Mouse (Mus musculus) kidney, adult 2 months (tissue): Measurements from ENCODE around the gene Cacna2d1.

Source experiments
- CTCF ChIP-seq: fragments of 200-500 bp; conservative IDR thresholded peaks from 2 replicates; pipeline ENCODE4 v1.5.1; 2011; ENCODE audit warnings: low read depth, mild to moderate bottlenecking, control low read depth, low read length, moderate library complexity, mixed read lengths; ENCODE audit not compliant: insufficient read depth, insufficient read length
- POLR2A ChIP-seq: fragments of 200-500 bp; IDR thresholded peaks from one replicate; pipeline ENCODE4 v1.6.1; 2011; ENCODE audit warnings: low read depth, low read length, control low read depth

DNA sequence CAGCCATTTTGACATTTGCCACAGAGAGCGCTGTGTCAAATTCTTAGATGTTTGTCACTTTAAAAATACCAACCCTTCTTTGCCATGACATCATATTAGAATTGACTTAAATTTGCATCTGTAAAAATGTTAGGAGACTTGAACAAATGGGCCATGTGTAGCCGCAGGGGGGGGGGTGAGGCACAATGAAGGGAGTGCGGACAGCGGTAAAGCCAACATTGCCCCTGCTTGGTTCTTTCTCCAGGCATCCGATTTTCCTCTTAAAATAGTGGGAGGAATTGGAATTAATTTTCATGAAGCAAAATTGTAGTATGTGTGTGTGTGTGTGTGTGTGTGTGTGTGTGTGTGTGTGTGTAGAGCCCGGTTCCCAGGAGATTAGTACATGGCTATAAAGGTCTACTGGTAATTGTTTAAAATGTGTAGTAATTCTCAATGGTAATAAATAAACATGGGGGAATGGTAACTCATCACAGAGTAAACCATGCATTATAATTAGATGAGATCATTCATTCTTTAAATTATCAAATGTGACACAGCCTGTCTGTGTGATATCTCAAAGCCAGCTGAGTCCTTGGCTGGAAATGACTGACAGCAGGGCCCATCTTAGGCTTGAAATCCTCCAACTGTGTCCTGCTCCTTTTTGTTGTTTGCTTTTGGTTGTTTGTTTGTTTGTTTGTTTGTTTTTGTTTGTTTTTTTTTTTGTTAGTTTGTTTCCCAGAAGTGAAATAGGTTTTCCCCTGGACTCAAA lies 14.0 kb downstream of the Cacna2d1 start:
- TF ChIP-seq CTCF (no peak), POLR2A (no peak)
